Mouse (Mus musculus): Measurements from ENCODE around the gene Prkce. TPM values are rescaled to one million over a fixed set of nuclear protein-coding genes. Genes with fewer than 3 reads are reported as not detected.

The Prkce gene
- polyA plus RNA-seq, 1 experiment = 1.9 TPM

DNA sequence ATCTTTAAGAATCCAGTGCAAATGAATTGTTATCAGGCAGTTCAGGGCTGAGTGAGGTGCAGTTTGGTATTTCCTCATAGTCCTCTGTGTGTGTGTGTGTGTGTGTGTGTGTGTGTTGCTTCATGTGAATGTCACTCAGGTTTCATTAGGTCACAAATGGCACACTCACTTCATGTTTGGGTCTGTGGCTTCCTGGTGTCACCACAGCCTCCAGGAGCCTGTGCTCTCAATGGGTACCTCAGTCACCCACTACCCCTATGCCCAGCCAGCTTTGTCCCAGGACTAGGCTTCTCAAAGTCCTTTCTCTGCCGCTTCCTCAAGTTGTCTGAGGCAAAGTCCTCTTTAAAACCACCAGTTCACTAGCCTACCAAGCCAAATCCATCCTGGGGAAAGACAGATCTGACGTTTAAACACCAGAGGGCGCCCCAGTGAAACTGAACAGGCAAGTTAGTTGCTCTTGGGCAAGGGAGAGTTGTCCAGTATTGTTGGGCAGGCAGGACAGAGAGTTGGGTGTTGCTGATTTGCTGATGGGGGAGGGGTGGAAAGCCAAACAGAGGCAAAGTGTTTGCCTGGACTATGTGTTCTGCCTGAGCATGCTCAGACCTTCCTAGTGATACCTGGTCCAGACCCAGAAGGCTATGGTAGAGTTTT is 316.6 kb downstream of the Prkce start:
- H3ac ChIP-seq (ENCODE audit: control insufficient read depth, insufficient read length) = no peak overlapping the region
- no peaks in the 10 kb centered on the region for H3K27me3 ChIP-seq (ENCODE audit: control insufficient read depth, insufficient read depth, insufficient read length)

DNA sequence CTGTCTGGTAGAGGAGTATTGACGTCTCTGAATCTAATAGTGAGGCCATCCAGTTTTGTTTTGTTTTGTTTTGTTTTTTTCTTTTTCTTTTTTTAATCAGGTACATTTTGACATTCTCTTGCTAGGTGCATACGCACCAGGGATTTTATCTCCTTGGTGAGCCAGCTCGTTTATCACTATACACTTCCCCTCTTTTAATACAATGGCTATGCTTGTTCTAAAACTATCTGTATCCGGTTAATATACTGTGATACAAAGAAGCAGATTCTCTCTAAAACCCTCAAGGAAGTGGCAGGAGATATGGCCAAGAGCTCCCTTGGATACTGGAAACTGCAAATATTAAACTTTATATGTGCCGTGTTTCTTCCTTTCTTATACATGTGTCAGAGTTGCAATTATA is 319.1 kb downstream of the Prkce start:
- no peaks in the 10 kb centered on the region for H3K36me3 ChIP-seq (ENCODE audit: control insufficient read depth, insufficient read depth)
- no peak overlapping the region for H3K4me2 ChIP-seq (ENCODE audit: low read depth)
- H3ac ChIP-seq (ENCODE audit: control insufficient read depth, insufficient read length) = no peak overlapping the region
- H3K27me3 ChIP-seq (ENCODE audit: control insufficient read depth, insufficient read depth, insufficient read length) = no peaks in the 10 kb centered on the region
- H3K79me2 ChIP-seq (ENCODE audit: control insufficient read depth, insufficient read depth) = no peaks in the 10 kb centered on the region
- no peak overlapping the region for H3K4me3 ChIP-seq
- TF ChIP-seq MYOD1 (IDR thresholded peaks at IDR 0.05; ENCODE audit: control insufficient read depth in 1 of 3, insufficient read length in 2 of 3, low read depth in 2 of 3) = no peak

More for the DNA sequence above, 316.6 kb downstream of the Prkce start:
- no peak overlapping the region for H3K4me3 ChIP-seq
- TF ChIP-seq POLR2A (IDR thresholded peaks at IDR 0.05; ENCODE audit: insufficient read length, low read depth) (no peak), REST (IDR thresholded peaks at IDR 0.05; ENCODE audit: insufficient read depth, insufficient read length) (no peak), SRF (IDR thresholded peaks at IDR 0.05; ENCODE audit: control insufficient read depth, insufficient read length, low read depth) (no peak), TCF3 (IDR thresholded peaks at IDR 0.05; ENCODE audit: insufficient read length, low read depth) (no peak)
- H3K4me2 ChIP-seq (ENCODE audit: low read depth) = no peak overlapping the region
- H3K36me3 ChIP-seq (ENCODE audit: control insufficient read depth, insufficient read depth) = no peaks in the 10 kb centered on the region
- H3K79me2 ChIP-seq (ENCODE audit: control insufficient read depth, insufficient read depth) = no peaks in the 10 kb centered on the region

DNA sequence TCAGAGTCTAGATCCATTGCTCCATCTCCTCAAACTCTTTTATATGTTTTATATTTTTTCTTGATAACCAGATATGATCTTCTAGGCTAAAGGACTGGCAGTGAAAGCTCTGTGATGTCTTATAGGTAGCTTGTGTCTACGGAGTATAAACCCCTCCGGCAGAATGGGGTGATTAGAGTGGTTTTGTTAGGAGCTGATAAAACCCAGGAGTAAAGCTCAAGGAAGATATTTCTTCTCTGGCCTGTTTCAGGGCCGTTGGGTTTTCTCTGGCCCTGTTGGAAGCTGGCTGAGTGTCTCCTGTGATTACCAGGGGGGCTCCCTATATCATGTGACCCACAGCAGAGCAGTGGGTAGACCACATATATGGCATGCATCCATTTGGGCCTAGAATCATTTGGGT is 319.9 kb downstream of the Prkce start:
- Histone ChIP-seq H3K79me2 (ENCODE audit: control insufficient read depth, insufficient read depth) (no peaks in the 10 kb centered on the region), H3ac (ENCODE audit: control insufficient read depth, insufficient read length) (no peak overlapping the region), H3K36me3 (ENCODE audit: control insufficient read depth, insufficient read depth) (no peaks in the 10 kb centered on the region), H3K4me2 (ENCODE audit: low read depth) (no peak overlapping the region), H3K4me3 (no peak overlapping the region), H3K27me3 (ENCODE audit: control insufficient read depth, insufficient read depth, insufficient read length) (no peaks in the 10 kb centered on the region)
- TF ChIP-seq REST (IDR thresholded peaks at IDR 0.05; ENCODE audit: insufficient read depth, insufficient read length) = no peak
- no peak for TF ChIP-seq USF1 (IDR thresholded peaks at IDR 0.05; ENCODE audit: low read depth)
- TF ChIP-seq TCF12 (IDR thresholded peaks at IDR 0.05; ENCODE audit: insufficient read depth, poor library complexity, severe bottlenecking) = no peak
- no peak for TF ChIP-seq POLR2A (IDR thresholded peaks at IDR 0.05; ENCODE audit: insufficient read length, low read depth)
- TF ChIP-seq MYOD1 (IDR thresholded peaks at IDR 0.05; ENCODE audit: control insufficient read depth in 1 of 3, insufficient read length in 2 of 3, low read depth in 2 of 3) = no peak

DNA sequence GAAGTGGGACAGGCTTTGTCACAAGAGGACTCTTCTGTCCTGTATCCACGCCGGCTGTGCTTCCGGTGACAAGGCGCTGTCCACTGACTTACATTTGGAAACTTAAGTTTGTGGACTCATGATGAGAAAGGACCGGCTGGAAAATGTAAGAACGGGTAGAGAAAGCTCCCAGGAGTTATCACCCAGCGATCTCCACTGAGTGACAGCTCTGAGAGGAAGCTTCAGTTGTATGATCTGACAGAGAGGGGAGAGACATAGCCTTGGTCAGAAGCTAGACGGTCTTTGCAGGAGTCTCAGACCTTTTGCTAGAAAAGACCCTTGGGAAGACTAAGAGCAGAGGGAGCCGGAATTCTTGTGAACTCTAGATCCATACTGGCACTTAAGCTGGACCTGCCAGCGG is 322.2 kb downstream of the Prkce start:
- Histone ChIP-seq H3K4me3 (no peak overlapping the region), H3ac (ENCODE audit: control insufficient read depth, insufficient read length) (no peak overlapping the region), H3K36me3 (ENCODE audit: control insufficient read depth, insufficient read depth) (no peaks in the 10 kb centered on the region), H3K4me2 (ENCODE audit: low read depth) (no peak overlapping the region), H3K27me3 (ENCODE audit: control insufficient read depth, insufficient read depth, insufficient read length) (no peaks in the 10 kb centered on the region), H3K79me2 (ENCODE audit: control insufficient read depth, insufficient read depth) (no peaks in the 10 kb centered on the region)
- TF ChIP-seq E2F4 (IDR thresholded peaks at IDR 0.05; ENCODE audit: insufficient read depth) = no peak

DNA sequence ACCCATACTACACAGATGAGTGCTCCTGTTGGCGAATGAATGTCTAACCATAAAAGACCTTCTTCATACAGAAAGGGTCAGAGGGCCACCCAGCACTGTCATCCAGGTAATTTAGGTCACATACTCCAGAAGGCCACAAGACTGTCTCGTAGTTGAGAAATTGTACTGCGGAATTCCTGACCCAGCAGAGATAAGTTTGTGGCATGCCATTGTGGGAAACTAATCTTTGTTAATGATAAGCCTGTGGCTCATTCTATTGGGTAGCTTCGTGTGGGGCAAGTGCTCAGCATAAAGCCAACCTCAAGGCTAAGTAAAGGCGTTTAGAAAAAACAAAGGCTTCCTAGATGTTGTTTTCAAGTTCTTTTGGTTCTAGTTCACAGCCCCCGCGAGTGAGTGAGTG is 324.8 kb downstream of the Prkce start:
- no peak overlapping the region for H3K4me2 ChIP-seq (ENCODE audit: low read depth)
- TF ChIP-seq MYOD1 (IDR thresholded peaks at IDR 0.05; ENCODE audit: control insufficient read depth in 1 of 3, insufficient read length in 2 of 3, low read depth in 2 of 3) = no peak
- no peak overlapping the region for H3ac ChIP-seq (ENCODE audit: control insufficient read depth, insufficient read length)

DNA sequence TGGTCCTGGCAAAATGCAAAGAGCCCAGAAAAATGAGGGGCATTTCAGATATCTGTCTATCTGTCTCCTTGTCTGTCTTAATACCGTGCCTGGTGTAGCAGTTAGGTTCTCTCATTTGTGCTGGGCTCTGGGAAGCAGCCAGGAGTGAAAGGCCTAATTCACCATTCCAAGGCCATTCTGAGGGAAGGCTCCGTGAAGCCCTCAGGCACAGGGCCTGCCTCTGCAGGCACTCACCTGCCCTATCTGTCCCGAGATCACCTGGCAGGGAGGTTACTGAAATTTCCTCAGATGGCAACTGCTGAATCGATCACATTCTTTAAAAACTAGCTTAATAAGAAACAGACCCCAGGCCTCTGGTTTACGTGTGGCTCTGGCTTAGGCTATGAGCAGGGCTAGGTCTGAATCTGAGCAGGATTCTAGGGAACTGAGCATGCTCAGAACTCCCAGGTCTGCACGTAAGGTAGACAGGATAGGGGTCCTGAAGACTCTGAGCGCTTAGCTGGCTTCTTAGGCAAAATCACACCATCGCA is 326.4 kb downstream of the Prkce start:
- no peaks in the 10 kb centered on the region for H3K79me2 ChIP-seq (ENCODE audit: control insufficient read depth, insufficient read depth)
- H3K36me3 ChIP-seq (ENCODE audit: control insufficient read depth, insufficient read depth) = no peaks in the 10 kb centered on the region
- no peak overlapping the region for H3ac ChIP-seq (ENCODE audit: control insufficient read depth, insufficient read length)
- no peak for TF ChIP-seq USF1 (IDR thresholded peaks at IDR 0.05; ENCODE audit: low read depth)
- TF ChIP-seq REST (IDR thresholded peaks at IDR 0.05; ENCODE audit: insufficient read depth, insufficient read length) = no peak
- TF ChIP-seq MAX (IDR thresholded peaks at IDR 0.05; ENCODE audit: low read depth) = no peak
- TF ChIP-seq SRF (IDR thresholded peaks at IDR 0.05; ENCODE audit: control insufficient read depth, insufficient read length, low read depth) = no peak
- no peak for TF ChIP-seq MYOG (IDR thresholded peaks at IDR 0.05; ENCODE audit: control insufficient read depth in 1 of 3, insufficient read depth in 1 of 3, insufficient read length in 2 of 3, low read depth in 2 of 3)
- TF ChIP-seq MYOD1 (IDR thresholded peaks at IDR 0.05; ENCODE audit: control insufficient read depth in 1 of 3, insufficient read length in 2 of 3, low read depth in 2 of 3) = no peak
- H3K27me3 ChIP-seq (ENCODE audit: control insufficient read depth, insufficient read depth, insufficient read length) = no peaks in the 10 kb centered on the region
- H3K4me3 ChIP-seq = no peak overlapping the region
- H3K4me2 ChIP-seq (ENCODE audit: low read depth) = no peak overlapping the region

More for the DNA sequence above, 324.8 kb downstream of the Prkce start:
- Histone ChIP-seq H3K79me2 (ENCODE audit: control insufficient read depth, insufficient read depth) (no peaks in the 10 kb centered on the region), H3K36me3 (ENCODE audit: control insufficient read depth, insufficient read depth) (no peaks in the 10 kb centered on the region), H3K4me3 (no peak overlapping the region), H3K27me3 (ENCODE audit: control insufficient read depth, insufficient read depth, insufficient read length) (no peaks in the 10 kb centered on the region)
